Mouse (Mus musculus): ENCODE measurements around the gene Mcmbp. TPM values are rescaled to one million over a fixed set of nuclear protein-coding genes. Genes with fewer than 3 reads are reported as not detected.

Gene Mcmbp
- total RNA-seq (2021) = 10 to 100 TPM; 32.5 to 32.7 TPM
- long read RNA-seq, full-length matches to known transcripts = 16 of 21 reads
- long read RNA-seq, partial matches to known transcripts = 2 of 21 reads
- long read RNA-seq, other reads (novel, unspliced or antisense) = 3 of 21 reads

- DNase-seq (ENCODE audit: low spot score in 2 of 2) = peak; percentile 93 to 98
These were observed at the start of gene Mcmbp for GRCm38 (mm10) chr7:128740334-128740733. Gene Mcmbp (minus strand): TSS chr7:128740495.

GRCm38 (mm10) chr7:128790045-128790444 lies 49.8 kb upstream of the Mcmbp start:
- peak in 1 of 2 experiments; percentile 4 for DNase-seq (ENCODE audit: low spot score in 2 of 2)

GRCm38 (mm10) chr7:128781846-128782245 lies 41.6 kb upstream of the Mcmbp start:
- no peak for DNase-seq (ENCODE audit: low spot score in 2 of 2)

GRCm38 (mm10) chr7:128779305-128779704 lies 39.0 kb upstream of the Mcmbp start:
- peak; percentile 61 to 75 for DNase-seq (ENCODE audit: low spot score in 2 of 2)

GRCm38 (mm10) chr7:128777201-128777600 lies 36.9 kb upstream of the Mcmbp start:
- DNase-seq (ENCODE audit: low spot score in 2 of 2) = no peak

GRCm38 (mm10) chr7:128766696-128767095 lies 26.4 kb upstream of the Mcmbp start:
- no peak for DNase-seq (ENCODE audit: low spot score in 2 of 2)

GRCm38 (mm10) chr7:128758948-128759347 lies 18.7 kb upstream of the Mcmbp start:
- DNase-seq (ENCODE audit: low spot score in 2 of 2) = no peak

- no peak for DNase-seq (ENCODE audit: low spot score in 2 of 2)
These were observed 15.1 kb upstream of the Mcmbp start for GRCm38 (mm10) chr7:128755396-128755795.

GRCm38 (mm10) chr7:128752012-128752411 lies 11.7 kb upstream of the Mcmbp start:
- DNase-seq (ENCODE audit: low spot score in 2 of 2) = no peak

- DNase-seq (ENCODE audit: low spot score in 2 of 2) = no peak
These were observed 10.0 kb upstream of the Mcmbp start for GRCm38 (mm10) chr7:128750296-128750695.

- peak in 1 of 2 experiments; percentile 15 for DNase-seq (ENCODE audit: low spot score in 2 of 2)
These were observed 8.5 kb upstream of the Mcmbp start for GRCm38 (mm10) chr7:128748758-128749157.

- no peak for DNase-seq (ENCODE audit: low spot score in 2 of 2)
These were observed 5.9 kb upstream of the Mcmbp start for GRCm38 (mm10) chr7:128746151-128746550.

- DNase-seq (ENCODE audit: low spot score in 2 of 2) = peak; percentile 94 to 96
These were observed 4.6 kb upstream of the Mcmbp start, which contains the start of gene Sec23ip for GRCm38 (mm10) chr7:128744684-128745485. Gene Sec23ip (plus strand): TSS chr7:128744943.

- no peak for DNase-seq (ENCODE audit: low spot score in 2 of 2)
These were observed 3.6 kb upstream of the Mcmbp start for GRCm38 (mm10) chr7:128743898-128744297.

GRCm38 (mm10) chr7:128739462-128740277 lies 625 bp downstream of the Mcmbp start:
- peak in 1 of 2 experiments; percentile 53 for DNase-seq (ENCODE audit: low spot score in 2 of 2)

GRCm38 (mm10) chr7:128739116-128739461 lies 1.2 kb downstream of the Mcmbp start:
- no peak for DNase-seq (ENCODE audit: low spot score in 2 of 2)

- no peak for DNase-seq (ENCODE audit: low spot score in 2 of 2)
These were observed 2.3 kb downstream of the Mcmbp start for GRCm38 (mm10) chr7:128738041-128738440.

- DNase-seq (ENCODE audit: low spot score in 2 of 2) = peak in 1 of 2 experiments; percentile 12
These were observed 8.7 kb downstream of the Mcmbp start for GRCm38 (mm10) chr7:128731585-128731984.

- no peak for DNase-seq (ENCODE audit: low spot score in 2 of 2)
These were observed 11.6 kb downstream of the Mcmbp start for GRCm38 (mm10) chr7:128728738-128729137.

- no peak for DNase-seq (ENCODE audit: low spot score in 2 of 2)
These were observed 12.6 kb downstream of the Mcmbp start for GRCm38 (mm10) chr7:128727701-128728100.

- no peak for DNase-seq (ENCODE audit: low spot score in 2 of 2)
These were observed 13.3 kb downstream of the Mcmbp start for GRCm38 (mm10) chr7:128726999-128727398.

- DNase-seq (ENCODE audit: low spot score in 2 of 2) = no peak
These were observed 15.1 kb downstream of the Mcmbp start for GRCm38 (mm10) chr7:128725189-128725588.

Measured in layer of hippocampus, postnatal 10 days (tissue).